Mouse (Mus musculus): ENCODE data around the gene Ndel1. TPM values are rescaled to one million over a fixed set of nuclear protein-coding genes. Genes with fewer than 3 reads are reported as not detected.

Gene Ndel1
- total and polyA plus RNA-seq, 2 experiments from 2014 or later = 91.7 to 111 TPM

DNA sequence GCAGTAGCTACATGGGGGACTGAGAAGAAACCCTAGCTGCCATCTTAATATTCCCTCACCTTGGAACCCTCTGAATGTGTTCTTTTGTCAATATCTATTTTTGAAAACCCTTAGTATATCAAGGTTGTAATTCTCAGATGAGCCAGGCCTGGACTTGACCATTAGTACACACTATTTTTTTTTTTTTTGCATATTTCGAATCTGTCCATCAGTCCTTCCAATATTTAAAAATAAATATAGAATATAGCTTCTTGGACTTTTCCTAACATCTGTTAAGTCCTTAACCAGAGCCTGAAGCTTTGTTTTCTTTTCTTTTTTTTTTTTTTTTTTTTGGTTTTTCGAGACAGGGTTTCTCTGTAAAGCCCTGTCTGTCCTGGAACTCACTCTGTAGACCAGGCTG lies 12.2 kb upstream of the Ndel1 start:
- no peak overlapping the region for H3K4me2 ChIP-seq (ENCODE audit: low read depth)
- no peak for TF ChIP-seq CTCF (IDR thresholded peaks at IDR 0.05; ENCODE audit: low read depth)
- DNase-seq (no peak), ATAC-seq (no peak)
- WGBS = 77% methylated on average over 2 of the region's 2 CpGs
- H3K4me3 ChIP-seq (ENCODE audit: low read depth, low read length) = no peak overlapping the region
- H3K27me3 ChIP-seq (ENCODE audit: insufficient read depth, low read length) = no peaks in the 10 kb centered on the region
- H3K36me3 ChIP-seq (ENCODE audit: insufficient read depth) = no peaks in the 10 kb centered on the region
- H3K9ac ChIP-seq = no peak overlapping the region
- H3K9me3 ChIP-seq (ENCODE audit: low read length) = no peaks in the 10 kb centered on the region
- no peaks in the 10 kb centered on the region for H3K4me1 ChIP-seq (ENCODE audit: insufficient read depth)
- no peak overlapping the region for H3K27ac ChIP-seq (ENCODE audit: low read depth, low read length)

DNA sequence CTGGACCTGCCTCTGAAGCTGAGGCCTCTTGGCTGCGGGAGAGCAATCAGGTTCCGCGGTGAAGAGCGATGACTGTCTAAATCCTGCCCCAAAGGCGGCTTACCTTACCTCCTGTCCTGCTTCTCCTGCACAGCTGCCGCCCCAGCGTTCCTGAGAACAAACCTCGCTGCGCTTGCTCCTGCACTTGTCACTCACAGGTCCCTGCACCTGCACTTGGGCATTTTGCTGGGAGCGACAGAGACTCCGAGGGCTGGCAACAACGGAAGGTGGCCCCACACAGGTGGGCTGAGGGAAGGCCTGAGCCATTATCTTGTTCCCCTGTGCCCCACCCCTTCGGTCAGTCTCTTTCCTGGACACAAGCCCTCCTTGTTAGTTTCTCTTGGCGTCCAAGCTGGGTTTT lies 10.4 kb upstream of the Ndel1 start:
- H3K9me3 ChIP-seq (ENCODE audit: low read length) = no peaks in the 10 kb centered on the region
- WGBS = 24% methylated on average over 14 of the region's 14 CpGs
- no peak for DNase-seq

DNA sequence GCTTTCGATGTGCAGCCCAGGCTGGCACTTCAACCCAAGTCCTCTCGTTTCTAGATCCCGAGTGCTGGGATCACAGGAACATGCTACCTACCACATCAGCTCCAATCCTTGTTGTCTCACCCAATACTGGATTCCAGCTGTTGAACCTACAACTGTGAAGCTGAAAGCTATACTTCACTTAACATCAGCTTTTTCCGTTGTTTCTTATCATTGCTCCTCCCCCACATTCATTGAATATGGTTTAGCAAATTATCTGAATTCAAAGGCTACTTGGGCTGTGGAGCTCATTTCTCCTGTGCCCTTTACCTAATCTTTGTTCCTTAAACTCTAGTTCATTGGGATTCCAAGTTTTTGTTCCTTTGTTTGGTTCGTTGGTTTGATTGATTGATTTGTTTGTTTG lies 7.2 kb upstream of the Ndel1 start:
- no peaks in the 10 kb centered on the region for H3K4me1 ChIP-seq (ENCODE audit: insufficient read depth)
- no peak overlapping the region for H3K4me3 ChIP-seq (ENCODE audit: low read depth, low read length)
- DNase-seq (no peak), ATAC-seq (no peak)
- H3K9me3 ChIP-seq (ENCODE audit: low read length) = no peaks in the 10 kb centered on the region
- WGBS = 91% methylated on average over 5 of the region's 5 CpGs
- no peak overlapping the region for H3K4me2 ChIP-seq (ENCODE audit: low read depth)
- no peaks in the 10 kb centered on the region for H3K36me3 ChIP-seq (ENCODE audit: insufficient read depth)
- TF ChIP-seq CTCF (IDR thresholded peaks at IDR 0.05; ENCODE audit: low read depth) = no peak
- no peaks in the 10 kb centered on the region for H3K27me3 ChIP-seq (ENCODE audit: insufficient read depth, low read length)
- H3K27ac ChIP-seq (ENCODE audit: low read depth, low read length) = no peak overlapping the region
- H3K9ac ChIP-seq = no peak overlapping the region

More for the DNA sequence above, 10.4 kb upstream of the Ndel1 start:
- H3K27ac ChIP-seq (ENCODE audit: low read depth, low read length) = no peak overlapping the region
- no peaks in the 10 kb centered on the region for H3K4me1 ChIP-seq (ENCODE audit: insufficient read depth)
- H3K4me3 ChIP-seq (ENCODE audit: low read depth, low read length) = no peak overlapping the region
- no peaks in the 10 kb centered on the region for H3K27me3 ChIP-seq (ENCODE audit: insufficient read depth, low read length)
- no peak overlapping the region for H3K4me2 ChIP-seq (ENCODE audit: low read depth)
- no peaks in the 10 kb centered on the region for H3K36me3 ChIP-seq (ENCODE audit: insufficient read depth)
- no peak overlapping the region for H3K9ac ChIP-seq
- no peak for TF ChIP-seq CTCF (IDR thresholded peaks at IDR 0.05; ENCODE audit: low read depth)
- no peak for ATAC-seq

DNA sequence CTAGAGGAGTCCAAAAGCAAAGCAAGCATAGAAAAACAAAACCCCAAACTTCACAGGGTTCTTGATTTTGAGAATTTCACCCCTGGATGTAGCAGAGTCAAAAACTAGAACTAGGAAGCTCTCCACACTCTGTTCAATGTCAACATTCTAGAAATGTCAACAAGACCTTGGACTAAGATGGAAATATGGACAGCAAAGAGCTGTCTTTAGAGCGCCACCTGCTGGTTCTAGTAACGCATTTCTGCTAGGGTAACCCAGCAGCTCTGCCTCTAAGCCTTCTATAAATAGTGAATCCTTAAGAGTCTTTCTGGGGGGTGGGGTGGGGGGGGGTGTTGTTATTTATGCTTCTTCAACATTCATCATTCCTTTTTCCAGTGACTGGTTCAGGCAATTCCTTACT lies 3.2 kb upstream of the Ndel1 start:
- ATAC-seq (no peak), DNase-seq (peak; percentile 74)
- H3K27me3 ChIP-seq (ENCODE audit: insufficient read depth, low read length) = no peaks in the 10 kb centered on the region
- no peak overlapping the region for H3K27ac ChIP-seq (ENCODE audit: low read depth, low read length)
- no peaks in the 10 kb centered on the region for H3K9me3 ChIP-seq (ENCODE audit: low read length)
- no peaks in the 10 kb centered on the region for H3K4me1 ChIP-seq (ENCODE audit: insufficient read depth)
- H3K9ac ChIP-seq = no peak overlapping the region
- TF ChIP-seq CTCF (IDR thresholded peaks at IDR 0.05; ENCODE audit: low read depth) = peak; percentile 78
- H3K4me2 ChIP-seq (ENCODE audit: low read depth) = no peak overlapping the region
- no peak overlapping the region for H3K4me3 ChIP-seq (ENCODE audit: low read depth, low read length)
- no peaks in the 10 kb centered on the region for H3K36me3 ChIP-seq (ENCODE audit: insufficient read depth)
- 0% methylated on average over 2 of the region's 2 CpGs for WGBS

DNA sequence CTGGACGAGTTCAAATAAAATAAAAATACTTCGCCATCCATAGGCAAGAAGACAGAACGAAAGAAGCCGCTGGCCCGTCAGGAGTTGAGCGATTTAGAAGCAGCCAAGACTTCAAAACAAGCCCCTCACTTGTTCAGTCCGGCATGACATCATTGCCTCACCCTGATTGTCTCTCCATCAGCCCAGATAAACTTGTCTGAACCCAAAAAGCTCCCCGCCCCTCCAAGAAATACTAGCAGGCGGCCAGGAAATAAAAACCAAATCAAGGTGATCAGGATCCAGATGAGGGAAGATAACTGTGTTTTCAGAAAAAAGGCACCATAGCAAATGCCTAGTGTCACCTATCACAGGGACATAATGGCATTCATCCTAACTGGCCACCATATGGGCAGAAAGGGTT lies 381 bp downstream of the Ndel1 start:
- Histone ChIP-seq H3K4me1 (ENCODE audit: insufficient read depth) (no peaks in the 10 kb centered on the region), H3K4me3 (ENCODE audit: low read depth, low read length) (no peak overlapping the region), H3K9ac (no peak overlapping the region), H3K9me3 (ENCODE audit: low read length) (no peaks in the 10 kb centered on the region), H3K27me3 (ENCODE audit: insufficient read depth, low read length) (no peaks in the 10 kb centered on the region), H3K36me3 (ENCODE audit: insufficient read depth) (no peaks in the 10 kb centered on the region), H3K4me2 (ENCODE audit: low read depth) (no peak overlapping the region), H3K27ac (ENCODE audit: low read depth, low read length) (no peak overlapping the region)
- WGBS = 75% methylated on average over 9 of the region's 9 CpGs
- ATAC-seq = no peak
- TF ChIP-seq CTCF (IDR thresholded peaks at IDR 0.05; ENCODE audit: low read depth) = no peak
- no peak for DNase-seq

DNA sequence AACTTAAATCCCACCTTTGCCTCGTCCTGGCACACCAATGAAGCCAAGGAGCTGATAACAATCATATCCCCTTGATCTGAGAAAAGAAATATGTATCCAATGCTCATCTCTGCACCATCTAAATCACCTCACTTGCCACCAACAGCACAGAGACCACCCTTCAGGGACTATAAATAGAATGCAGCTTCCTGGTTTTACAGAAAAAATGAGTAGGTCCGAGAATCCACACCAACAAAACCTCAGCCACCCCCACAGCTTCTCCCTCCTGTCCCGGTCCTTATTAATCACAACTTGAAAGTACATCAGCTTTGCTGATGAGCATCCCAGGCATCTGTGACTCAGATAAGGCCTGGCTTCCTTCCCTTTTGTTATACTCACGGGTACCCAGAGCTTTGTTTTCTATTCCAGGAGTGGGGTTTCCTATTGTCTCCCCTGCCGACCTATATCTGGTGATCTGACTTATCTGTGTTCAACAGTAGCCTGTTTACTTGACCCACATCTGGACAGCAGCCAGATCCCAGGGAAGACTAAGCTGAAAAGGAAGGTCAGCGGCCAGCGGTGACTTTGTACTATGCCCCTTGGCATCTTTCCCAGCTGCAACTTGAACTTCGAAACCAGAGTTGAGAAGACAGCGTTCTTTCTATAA lies 7.0 kb downstream of the Ndel1 start:
- ATAC-seq (no peak), DNase-seq (no peak)
- no peak for TF ChIP-seq CTCF (IDR thresholded peaks at IDR 0.05; ENCODE audit: low read depth)

DNA sequence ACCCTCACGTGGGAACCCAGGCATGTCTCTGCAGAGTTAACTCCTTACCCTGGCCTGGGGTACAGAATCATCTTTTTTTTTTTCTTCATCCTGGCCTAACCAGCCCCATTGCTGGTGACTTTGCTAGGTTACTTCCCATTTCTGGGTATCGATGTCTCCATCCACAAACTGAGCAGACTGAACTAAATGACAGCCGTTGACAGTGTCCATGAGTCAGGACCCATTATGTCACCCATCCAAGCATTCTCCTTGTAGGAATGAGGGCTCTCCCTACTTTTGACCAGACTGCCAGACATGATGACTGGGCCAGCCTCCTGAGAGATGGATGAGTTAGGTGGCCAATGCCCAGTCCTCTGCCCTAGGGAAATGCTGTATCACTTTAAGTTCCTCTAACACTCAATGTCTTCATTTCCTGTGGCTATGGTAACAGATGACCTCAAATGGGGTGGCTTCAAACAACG lies 8.0 kb downstream of the Ndel1 start:
- Histone ChIP-seq H3K9me3 (ENCODE audit: low read length) (no peaks in the 10 kb centered on the region), H3K4me2 (ENCODE audit: low read depth) (no peak overlapping the region), H3K27me3 (ENCODE audit: insufficient read depth, low read length) (no peaks in the 10 kb centered on the region), H3K4me3 (ENCODE audit: low read depth, low read length) (no peak overlapping the region), H3K36me3 (ENCODE audit: insufficient read depth) (no peaks in the 10 kb centered on the region), H3K9ac (no peak overlapping the region), H3K27ac (ENCODE audit: low read depth, low read length) (no peak overlapping the region), H3K4me1 (ENCODE audit: insufficient read depth) (no peaks in the 10 kb centered on the region)
- 86% methylated on average over 4 of the region's 4 CpGs for WGBS
- DNase-seq (no peak), ATAC-seq (no peak)
- no peak for TF ChIP-seq CTCF (IDR thresholded peaks at IDR 0.05; ENCODE audit: low read depth)

More for the DNA sequence above, 7.0 kb downstream of the Ndel1 start:
- no peaks in the 10 kb centered on the region for H3K4me1 ChIP-seq (ENCODE audit: insufficient read depth)
- H3K4me3 ChIP-seq (ENCODE audit: low read depth, low read length) = no peak overlapping the region
- no peaks in the 10 kb centered on the region for H3K36me3 ChIP-seq (ENCODE audit: insufficient read depth)
- no peaks in the 10 kb centered on the region for H3K27me3 ChIP-seq (ENCODE audit: insufficient read depth, low read length)
- H3K4me2 ChIP-seq (ENCODE audit: low read depth) = no peak overlapping the region
- H3K27ac ChIP-seq (ENCODE audit: low read depth, low read length) = no peak overlapping the region
- no peaks in the 10 kb centered on the region for H3K9me3 ChIP-seq (ENCODE audit: low read length)
- WGBS = 56% methylated on average over 9 of the region's 9 CpGs
- H3K9ac ChIP-seq = no peak overlapping the region
